Mouse (Mus musculus) heart, postnatal 0 days (tissue): ENCODE results near the gene Cubn.

Experiments used
- CTCF ChIP-seq: IDR thresholded peaks from 2 replicates; pipeline ENCODE4 v1.5.1; 2016; ENCODE audit warnings: antibody characterized with exemption, control low read depth, low read depth
- EP300 ChIP-seq: IDR thresholded peaks from 2 replicates; pipeline ENCODE4 v1.6.1; 2016; ENCODE audit warnings: antibody characterized with exemption, low read depth

DNA sequence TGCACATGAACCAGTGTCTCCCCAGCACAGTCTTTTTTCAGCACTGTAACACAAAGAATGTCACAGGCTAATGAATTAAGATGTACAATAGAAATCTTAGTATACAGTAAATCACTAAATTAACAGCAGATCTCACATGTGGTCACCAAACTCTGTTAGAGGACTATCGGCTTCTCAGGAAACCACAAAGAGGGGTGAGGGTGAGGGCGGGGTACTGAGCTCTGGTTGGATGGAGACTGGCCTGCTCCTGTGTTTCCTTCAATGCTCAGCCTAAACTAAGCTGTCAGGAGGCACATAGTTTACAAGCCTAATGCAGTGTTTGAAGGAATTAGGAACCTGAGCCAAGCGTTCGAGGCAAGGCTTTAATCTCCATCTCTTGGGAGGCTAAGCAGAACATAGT, 228.5 kb downstream of the Cubn start:
- TF ChIP-seq EP300 (no peak), CTCF (no peak)
